In the genomic region with DNA sequence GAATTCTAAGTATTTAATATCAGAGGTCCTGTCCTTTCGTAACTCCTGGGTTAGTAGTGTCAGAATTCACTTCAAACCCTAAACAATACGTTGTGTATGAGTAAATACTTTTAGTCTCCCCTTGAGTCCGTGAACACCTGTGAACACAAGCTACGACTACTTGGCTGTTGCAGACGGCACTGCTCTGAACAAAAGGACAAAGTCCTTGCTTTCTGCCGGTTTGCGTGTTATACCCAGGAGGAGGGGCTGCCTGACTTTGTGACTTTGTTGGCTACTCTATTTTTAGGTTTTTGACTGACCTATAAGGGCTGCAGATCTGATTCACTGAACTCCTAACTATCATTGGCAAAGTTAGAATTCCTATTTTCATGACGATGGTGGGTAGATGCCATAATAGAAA, we compare ENCODE assay signal across 12 mouse cellular contexts. TPM values are rescaled to one million over a fixed set of nuclear protein-coding genes. Genes with fewer than 3 reads are reported as not detected.
DNase-seq lines count a peak whose midpoint lies in the region; ATAC-seq and TF ChIP-seq lines count a peak whose summit lies in the region.
"Had no signal": no experiment of that assay in that cellular context is flagged by ENCODE, and none has a peak within 500 bp of the region (broad histone marks: within the 10 kb centered on the region; RNA-seq: fewer than 3 reads in every experiment).

No protein-coding gene starts in this region.

- TF ChIP-seq CTCF in ES-Bruce4 (IDR thresholded peaks at IDR 0.05; ENCODE audit: low read depth, low read length), result no peak
- no peak for TF ChIP-seq CTCF in hindbrain, postnatal 0 days (IDR thresholded peaks at IDR 0.05; ENCODE audit: low read depth)

- WGBS in heart, embryonic 16.5 days, result 60% methylated on average over 8 of the region's 8 CpGs
- 67% methylated on average over 8 of the region's 8 CpGs for WGBS in intestine, embryonic 14.5 days
- 79% methylated on average over 8 of the region's 8 CpGs for WGBS in liver, embryonic 15.5 days (ENCODE audit: insufficient replicate concordance)
- 89% methylated on average over 8 of the region's 8 CpGs for WGBS in hindbrain, postnatal 0 days

- H3K36me3 ChIP-seq in heart, embryonic 16.5 days (ENCODE audit: control insufficient read depth, insufficient read depth), result peaks cover 35% of the 10 kb centered on the region
- H3K36me3 ChIP-seq in ES-Bruce4 (ENCODE audit: control insufficient read depth, insufficient read depth, low read length, poor library complexity, severe bottlenecking), result peaks cover 46% of the 10 kb centered on the region
- H3K36me3 ChIP-seq in intestine, embryonic 14.5 days (ENCODE audit: control insufficient read depth, insufficient read depth, low read length), result peaks cover 49% of the 10 kb centered on the region
- H3K36me3 ChIP-seq in liver, embryonic 15.5 days (replicated peaks), result peaks cover 38% of the 10 kb centered on the region
- H3K36me3 ChIP-seq in hindbrain, postnatal 0 days (ENCODE audit: insufficient read depth, low read length), result peaks cover 15% of the 10 kb centered on the region; the same call in 1 of the 2 replicates

- no peak overlapping the region; the same call in 1 of the 2 replicates for H3K4me3 ChIP-seq in heart, embryonic 16.5 days (ENCODE audit: low read length)
- H3K4me3 ChIP-seq in ES-Bruce4 (ENCODE audit: low read depth, low read length), result peak overlapping the region; percentile 43
- H3K4me3 ChIP-seq in intestine, embryonic 14.5 days (ENCODE audit: low read depth, low read length), result no peak overlapping the region
- H3K4me3 ChIP-seq in liver, embryonic 15.5 days (replicated peaks), result peak overlapping the region; percentile 12; the same call in 1 of the 2 replicates
- no peak overlapping the region for H3K4me3 ChIP-seq in hindbrain, postnatal 0 days (ENCODE audit: low read length)
- H3K4me3 ChIP-seq: neural tube, embryonic 15.5 days had no signal

- no peak for ATAC-seq in heart, embryonic 16.5 days (replicated peaks; ENCODE audit: extremely low read depth, insufficient read depth, low FRiP score)
- ATAC-seq in intestine, embryonic 14.5 days (replicated peaks; ENCODE audit: low FRiP score, low TSS enrichment, low read depth), result no peak
- ATAC-seq in liver, embryonic 15.5 days (ENCODE audit: insufficient read depth), result no peak
- ATAC-seq in hindbrain, postnatal 0 days, result no peak

- TF ChIP-seq POLR2A in ES-Bruce4 (IDR thresholded peaks at IDR 0.05; ENCODE audit: insufficient read depth, low read length), result no peak

- peak overlapping the region; percentile 86 for H3K4me2 ChIP-seq in heart, embryonic 16.5 days (ENCODE audit: low read depth, low read length)
- H3K4me2 ChIP-seq in intestine, embryonic 14.5 days (ENCODE audit: low read length), result 0 out of 2 replicates have a peak overlapping the region, but pooled peaks have one; percentile 2
- peak overlapping the region; percentile 85 for H3K4me2 ChIP-seq in liver, embryonic 15.5 days
- no peak overlapping the region for H3K4me2 ChIP-seq in hindbrain, postnatal 0 days (ENCODE audit: low read depth, low read length)
- H3K4me2 ChIP-seq: neural tube, embryonic 15.5 days had no signal

- no peaks in the 10 kb centered on the region for H3K9me3 ChIP-seq in heart, embryonic 16.5 days (replicated peaks; ENCODE audit: control insufficient read depth, low read length)
- no peaks in the 10 kb centered on the region for H3K9me3 ChIP-seq in ES-Bruce4 (replicated peaks; ENCODE audit: control insufficient read depth, insufficient read depth, low read length, poor library complexity, severe bottlenecking)
- H3K9me3 ChIP-seq in intestine, embryonic 14.5 days (ENCODE audit: control insufficient read depth, low read length), result no peaks in the 10 kb centered on the region
- H3K9me3 ChIP-seq in liver, embryonic 15.5 days (replicated peaks), result no peaks in the 10 kb centered on the region
- H3K9me3 ChIP-seq in hindbrain, postnatal 0 days (ENCODE audit: low read length), result no peaks in the 10 kb centered on the region
- H3K9me3 ChIP-seq: neural tube, embryonic 15.5 days had no signal

- H3K4me1 ChIP-seq in heart, embryonic 16.5 days (ENCODE audit: control insufficient read depth, insufficient read depth, low read length), result peaks cover 32% of the 10 kb centered on the region
- peaks cover 1% of the 10 kb centered on the region for H3K4me1 ChIP-seq in ES-Bruce4 (ENCODE audit: control insufficient read depth, insufficient read depth, low read length)
- H3K4me1 ChIP-seq in intestine, embryonic 14.5 days (replicated peaks; ENCODE audit: control insufficient read depth, insufficient read depth, low read length), result peaks cover 22% of the 10 kb centered on the region
- peaks cover 28% of the 10 kb centered on the region for H3K4me1 ChIP-seq in liver, embryonic 15.5 days (replicated peaks)
- H3K4me1 ChIP-seq in hindbrain, postnatal 0 days (ENCODE audit: insufficient read depth, low read length), result peaks cover 5% of the 10 kb centered on the region; the same call in 1 of the 2 replicates

- peak overlapping the region; percentile 16; the same call in 1 of the 2 replicates for H3K9ac ChIP-seq in heart, embryonic 16.5 days (ENCODE audit: low read length)
- peak overlapping the region; percentile 93; the same call in 1 of the 2 replicates for H3K9ac ChIP-seq in ES-Bruce4 (ENCODE audit: low read depth, poor library complexity, severe bottlenecking)
- H3K9ac ChIP-seq in intestine, embryonic 14.5 days (ENCODE audit: low read length), result no peak overlapping the region
- H3K9ac ChIP-seq in liver, embryonic 15.5 days, result no peak overlapping the region
- H3K9ac ChIP-seq in hindbrain, postnatal 0 days (replicated peaks; ENCODE audit: low read length), result no peak overlapping the region
- H3K9ac ChIP-seq: neural tube, embryonic 15.5 days had no signal

- TF ChIP-seq EP300 in ES-Bruce4 (IDR thresholded peaks at IDR 0.05; ENCODE audit: insufficient read depth, low read depth, low read length), result no peak

- H3K27ac ChIP-seq in heart, embryonic 16.5 days (ENCODE audit: low read length), result no peak overlapping the region
- H3K27ac ChIP-seq in ES-Bruce4 (ENCODE audit: insufficient read depth, low read length), result peak overlapping the region; percentile 26; the same call in 1 of the 2 replicates
- H3K27ac ChIP-seq in intestine, embryonic 14.5 days (ENCODE audit: low read depth), result no peak overlapping the region
- H3K27ac ChIP-seq in liver, embryonic 15.5 days (replicated peaks), result peak overlapping the region; percentile 38; the same call in 1 of the 2 replicates
- H3K27ac ChIP-seq in hindbrain, postnatal 0 days, result no peak overlapping the region
- H3K27ac ChIP-seq: macrophage; neural tube, embryonic 15.5 days had no signal

- DNase-seq in heart, postnatal 4 days, result no peak
- no peak for DNase-seq in intestine, embryonic 14.5 days (ENCODE audit: low spot score)
- no peak for DNase-seq in spleen, postnatal 36 days (ENCODE audit: low spot score in 2 of 2)
- no peak for DNase-seq in lung, postnatal 10 days
- no peak for DNase-seq in hindbrain, postnatal 0 days (ENCODE audit: low spot score)
- DNase-seq: cerebellum, adult 18-20 months; thymus, postnatal 14 days had no signal

- no peaks in the 10 kb centered on the region for H3K27me3 ChIP-seq in heart, embryonic 16.5 days (ENCODE audit: control insufficient read depth, insufficient read depth, low read length)
- H3K27me3 ChIP-seq in ES-Bruce4 (ENCODE audit: control insufficient read depth, insufficient read depth, low read length, poor library complexity, severe bottlenecking), result no peaks in the 10 kb centered on the region
- H3K27me3 ChIP-seq in intestine, embryonic 14.5 days (replicated peaks; ENCODE audit: control insufficient read depth, insufficient read depth, low read length), result no peaks in the 10 kb centered on the region
- no peaks in the 10 kb centered on the region for H3K27me3 ChIP-seq in liver, embryonic 15.5 days
- H3K27me3 ChIP-seq in hindbrain, postnatal 0 days (ENCODE audit: insufficient read depth, low read length), result no peaks in the 10 kb centered on the region
- H3K27me3 ChIP-seq: neural tube, embryonic 15.5 days had no signal

RNA-seq across cellular contexts. Expression of a gene that starts 2.3 kb away (rescaled TPM):
- 16.0 and 18.4 TPM in 2 replicates for polyA plus RNA-seq in heart, embryonic 16.5 days (2015; fragmentation: Nextera tagmentation; extraction: Ambion mirVana)
- 10 to 100 TPM; 83.8 to 87.0 TPM for total RNA-seq in heart, postnatal 4 days (2021)
- 98.0 and 103 TPM in 2 replicates for polyA plus RNA-seq in ES-Bruce4 (2011; ENCODE audit: insufficient read depth, insufficient read length, low read depth, missing spikeins)
- 19.5 and 22.6 TPM in 2 replicates for polyA plus RNA-seq in intestine, embryonic 14.5 days (2014; fragmentation: Nextera tagmentation; extraction: Ambion mirVana)
- polyA plus RNA-seq in liver, embryonic 15.5 days (2015; fragmentation: Nextera tagmentation; extraction: Ambion mirVana), result 8.2 and 12.5 TPM in 2 replicates
- total RNA-seq in hindbrain, postnatal 0 days (2014; rRNA removed), result 6.4 and 6.7 TPM in 2 replicates
- polyA plus RNA-seq in hindbrain, postnatal 0 days (2015; fragmentation: Nextera tagmentation; extraction: Ambion mirVana), result 2.8 and 3.5 TPM in 2 replicates

RNA-seq across cellular contexts. Expression of a gene that starts 32.2 kb away (rescaled TPM):
- 8.2 and 8.3 TPM in 2 replicates for polyA plus RNA-seq in heart, embryonic 16.5 days (2015; fragmentation: Nextera tagmentation; extraction: Ambion mirVana)
- total RNA-seq in heart, postnatal 4 days (2021), result 1 to 10 TPM; 6.5 to 7.1 TPM
- polyA plus RNA-seq in ES-Bruce4 (2011; ENCODE audit: insufficient read depth, insufficient read length, low read depth, missing spikeins), result 19.6 and 19.7 TPM in 2 replicates
- 12.8 and 14.7 TPM in 2 replicates for polyA plus RNA-seq in intestine, embryonic 14.5 days (2014; fragmentation: Nextera tagmentation; extraction: Ambion mirVana)
- polyA plus RNA-seq in liver, embryonic 15.5 days (2015; fragmentation: Nextera tagmentation; extraction: Ambion mirVana), result 1.5 and 1.8 TPM in 2 replicates
- total RNA-seq in hindbrain, postnatal 0 days (2014; rRNA removed), result 7.9 and 10.1 TPM in 2 replicates
- 13.1 and 14.6 TPM in 2 replicates for polyA plus RNA-seq in hindbrain, postnatal 0 days (2015; fragmentation: Nextera tagmentation; extraction: Ambion mirVana)

Comparison
In these comparisons a context has a peak if more than half of its experiments do, and no peak if none do; other contexts are left out.
1. H3K27ac ChIP-seq: peak in ES-Bruce4 (single experiment) and liver, embryonic 15.5 days (single experiment); none in heart, embryonic 16.5 days (single experiment), intestine, embryonic 14.5 days (single experiment) and hindbrain, postnatal 0 days (single experiment).
2. H3K4me3 ChIP-seq: peak in ES-Bruce4 (single experiment) and liver, embryonic 15.5 days (single experiment); none in heart, embryonic 16.5 days (single experiment), intestine, embryonic 14.5 days (single experiment) and hindbrain, postnatal 0 days (single experiment).
3. H3K9ac ChIP-seq: peak in heart, embryonic 16.5 days (single experiment) and ES-Bruce4 (single experiment); none in intestine, embryonic 14.5 days (single experiment), liver, embryonic 15.5 days (single experiment) and hindbrain, postnatal 0 days (single experiment).